Mouse (Mus musculus) mouse embryonic stem cell (cell line): Measurements from ENCODE around the gene Appl2.
"Not testable (repeated sequence)": the region's sequence is repeated elsewhere in the genome, so short reads cannot be mapped to it uniquely, and the experiment has no call there.

ENCODE experiments used
- in situ Hi-C, 2 experiments: fragments of 300-500 bp; cut with MboI; formaldehyde crosslinking; loops; 1 replicate in 1 of 2; 3 replicates in 1 of 2; pipeline ENCODE4 v1.14.3; 2019 to 2020; ENCODE audit warnings: low sequenced_read_pairs in 2 of 2, low pct_unique_long_range_greater_than_20kb in 1 of 2, mixed read lengths in 1 of 2; ENCODE audit not compliant: unreplicated experiment in 1 of 2

The Appl2 gene

DNA sequence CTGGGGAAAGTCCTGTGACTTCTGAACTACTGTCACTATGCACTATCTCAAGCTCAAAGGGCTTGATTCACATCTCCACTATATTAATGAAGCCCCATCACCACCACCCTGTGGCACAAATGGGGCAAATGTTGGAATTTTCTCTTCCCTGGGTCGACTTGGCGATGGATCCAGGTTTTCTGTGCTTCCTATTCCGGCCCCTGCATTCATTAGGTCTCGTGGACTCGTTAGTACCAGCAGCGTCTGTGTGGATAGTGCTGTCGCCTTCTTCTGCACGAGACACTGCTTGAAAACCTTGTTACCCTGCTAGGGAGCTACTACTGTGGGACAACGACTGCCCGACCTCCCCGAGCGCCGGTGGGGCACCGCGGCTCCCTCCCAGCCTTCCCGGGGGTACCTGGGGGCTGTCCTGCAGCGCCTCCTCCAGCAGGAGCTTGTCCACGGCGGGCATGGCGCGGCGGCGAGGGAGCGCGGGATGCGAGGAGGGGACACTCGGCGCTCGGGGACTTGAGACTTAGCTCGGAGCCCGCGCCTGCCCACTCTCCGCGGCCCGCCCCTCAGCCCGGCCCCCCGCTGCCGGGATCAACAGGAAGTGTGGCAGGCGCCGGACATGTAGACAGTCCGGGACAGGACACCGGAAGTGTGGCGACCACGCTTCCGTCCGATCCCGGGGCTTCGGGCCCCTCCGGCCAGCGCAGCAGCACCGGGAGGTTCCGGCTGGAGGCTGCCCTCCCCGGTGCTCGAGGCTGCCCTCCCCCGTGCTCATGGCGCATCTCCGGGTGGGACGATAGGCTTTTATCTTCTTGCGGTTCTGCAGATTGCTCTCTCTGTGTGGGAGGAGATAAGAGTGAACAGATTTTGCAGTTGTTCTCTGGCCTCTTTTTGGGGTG lies at the start of gene Appl2:
Gene Appl2, minus strand, starts transcription at position 608 of the 890 bp plus-strand sequence.
- in situ Hi-C loops, result loop anchor here in 1 of 2 experiments (10.0 kb wide), 1 partner anchor 56 kb away; no protein-coding TSS in a partner anchor

DNA sequence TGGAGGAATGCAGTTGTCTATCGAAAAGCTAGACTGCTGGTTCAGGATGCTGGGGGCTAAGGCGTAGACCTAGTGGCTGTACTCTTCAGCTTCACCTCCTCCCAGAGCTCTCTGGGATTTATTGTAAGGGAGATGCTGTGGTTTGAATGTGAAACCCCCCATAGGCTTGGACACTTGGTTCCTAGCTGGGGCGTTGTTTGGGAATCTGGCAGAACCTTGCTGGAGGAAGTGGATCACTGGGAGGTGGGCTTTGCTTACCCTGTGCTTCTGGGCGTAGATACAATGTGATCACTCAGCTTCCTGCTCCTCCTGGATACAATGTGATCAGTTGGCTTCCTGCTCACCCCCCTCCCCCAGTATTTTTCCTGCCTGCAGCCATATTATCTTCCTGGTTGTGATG lies 47.7 kb upstream of the Appl2 start:
- in situ Hi-C loops, result no loop called here

DNA sequence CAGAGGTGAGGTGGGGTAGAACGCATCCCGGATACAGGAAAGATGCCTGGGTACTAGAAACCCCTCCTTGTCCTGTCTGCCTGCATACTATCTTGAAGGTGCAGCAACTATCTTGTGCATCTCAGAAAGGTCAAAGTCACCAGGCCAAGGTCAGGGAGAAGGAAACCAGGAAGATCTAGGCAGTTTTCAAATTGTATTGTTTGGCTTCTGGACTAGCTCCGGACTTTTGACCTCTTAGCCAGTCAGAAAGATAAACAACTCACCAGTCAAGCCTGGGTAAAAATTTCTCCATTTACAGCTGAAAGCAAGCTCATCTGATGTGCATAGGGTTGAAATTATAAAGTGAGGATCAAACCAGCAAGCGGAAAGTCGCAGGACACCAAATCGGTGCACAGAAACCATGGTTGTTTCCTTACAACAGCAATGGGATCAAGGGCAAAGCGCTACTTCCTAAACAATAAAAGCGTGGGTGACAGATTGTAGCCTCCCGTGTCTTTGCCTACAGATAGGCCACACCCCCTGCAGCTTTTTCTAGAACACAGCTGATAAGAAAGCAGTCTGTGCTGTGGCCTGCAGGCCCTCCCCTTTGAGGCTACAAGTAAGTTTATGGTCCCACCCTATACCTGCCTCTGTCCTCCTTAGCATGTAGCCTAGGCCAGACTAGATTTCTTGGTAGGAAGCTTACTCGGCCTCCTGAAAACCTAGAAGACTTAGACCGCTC lies 43.8 kb upstream of the Appl2 start:
- in situ Hi-C loops, result no loop called here

DNA sequence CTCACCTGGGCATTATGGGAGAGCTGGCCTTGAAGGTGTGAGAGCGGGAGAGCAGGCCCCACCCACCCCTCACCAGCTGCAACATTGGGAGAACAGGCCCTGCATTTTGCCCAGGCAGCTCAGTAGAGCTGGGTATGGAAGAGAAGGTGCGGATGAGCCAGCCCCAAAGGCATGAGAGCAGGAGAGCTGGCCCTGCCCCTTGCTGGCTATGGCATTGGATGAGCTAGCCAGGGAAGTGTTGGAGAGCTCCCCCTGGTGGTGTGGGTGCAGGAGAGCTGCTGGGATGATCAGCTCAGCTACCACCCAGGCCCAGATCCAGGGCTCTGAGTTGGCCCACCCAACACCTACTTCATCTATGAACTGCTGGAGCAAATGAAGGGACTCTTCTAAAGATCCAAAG lies 39.7 kb upstream of the Appl2 start:
- in situ Hi-C loops, result no loop called here

DNA sequence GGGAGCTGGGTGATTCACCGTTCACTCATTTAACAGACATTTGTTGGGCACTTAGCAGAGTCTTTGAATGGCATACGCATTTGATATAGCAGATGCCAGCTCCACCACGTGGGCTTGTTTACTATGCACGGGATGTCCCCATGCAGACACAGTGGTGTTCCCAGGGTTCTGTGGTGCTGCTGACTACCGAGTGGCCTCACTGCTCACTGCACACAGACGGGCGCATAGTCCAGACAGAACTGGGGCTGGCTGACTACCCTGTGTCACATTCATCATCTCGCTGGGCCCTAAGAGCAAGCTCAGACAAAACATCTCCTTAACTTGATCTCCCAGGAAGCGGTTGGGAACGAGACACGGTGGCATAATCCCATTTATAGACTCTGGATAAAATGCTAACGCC lies 32.8 kb upstream of the Appl2 start:
- in situ Hi-C loops, result no loop called here

DNA sequence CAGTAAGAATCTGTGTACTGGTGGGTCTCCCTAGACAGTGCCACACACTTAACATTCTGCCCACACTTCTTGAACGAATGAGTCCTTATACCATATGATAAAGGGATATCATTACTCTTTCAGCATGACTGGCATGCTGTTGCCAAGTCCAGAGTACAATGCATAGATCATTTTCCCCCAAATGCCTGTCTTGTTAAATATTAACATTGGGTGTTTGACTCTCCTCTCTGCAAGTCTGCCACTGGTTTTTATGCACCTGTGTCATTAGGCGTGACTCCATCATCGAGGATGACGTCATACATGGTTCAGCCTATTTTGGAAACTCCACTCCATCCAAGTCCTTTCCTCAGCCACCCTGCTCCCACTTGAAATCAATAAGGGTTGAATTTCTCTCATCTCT lies 18.0 kb upstream of the Appl2 start:
- in situ Hi-C loops, result no loop called here

DNA sequence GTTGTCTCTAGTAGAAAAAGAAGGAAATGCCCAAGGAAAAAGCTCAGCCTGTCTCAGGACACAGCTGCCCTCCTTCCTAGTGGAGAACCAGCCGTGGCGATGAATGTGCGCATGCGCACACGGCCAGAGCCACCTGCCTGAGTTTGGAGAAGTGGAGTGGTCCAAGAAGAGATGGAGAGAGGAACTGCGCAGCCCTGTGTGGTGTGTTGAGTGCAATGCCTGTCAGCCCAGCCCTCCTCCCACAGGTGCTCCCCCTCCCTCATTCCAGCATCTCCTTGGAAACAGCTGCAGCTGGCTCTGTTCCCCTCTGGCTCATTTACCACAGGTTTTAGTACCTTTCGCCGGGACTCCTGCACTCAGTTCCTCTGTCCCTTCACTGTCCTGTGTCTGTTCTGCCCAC lies 13.4 kb upstream of the Appl2 start:
- in situ Hi-C loops, result no loop called here

DNA sequence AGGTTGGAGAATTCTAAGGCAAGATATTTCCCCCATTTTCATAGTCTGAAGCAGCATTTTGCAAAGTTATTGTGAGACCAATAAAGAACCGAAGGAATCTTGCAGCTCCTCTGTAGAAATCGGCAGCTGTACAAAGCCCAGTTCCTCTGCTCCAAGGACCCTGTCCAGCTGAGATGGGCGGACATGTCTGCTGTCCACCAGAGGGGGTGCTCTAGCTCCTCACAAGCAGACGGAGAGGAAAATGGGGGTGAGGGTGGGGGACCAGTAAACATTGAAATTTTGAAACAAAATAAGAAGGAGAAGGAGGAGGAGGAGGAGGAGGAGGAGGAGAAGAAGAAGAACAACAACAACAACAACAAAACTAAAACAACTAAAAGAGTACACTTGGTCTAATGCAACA lies 12.1 kb upstream of the Appl2 start:
- in situ Hi-C loops, result no loop called here

DNA sequence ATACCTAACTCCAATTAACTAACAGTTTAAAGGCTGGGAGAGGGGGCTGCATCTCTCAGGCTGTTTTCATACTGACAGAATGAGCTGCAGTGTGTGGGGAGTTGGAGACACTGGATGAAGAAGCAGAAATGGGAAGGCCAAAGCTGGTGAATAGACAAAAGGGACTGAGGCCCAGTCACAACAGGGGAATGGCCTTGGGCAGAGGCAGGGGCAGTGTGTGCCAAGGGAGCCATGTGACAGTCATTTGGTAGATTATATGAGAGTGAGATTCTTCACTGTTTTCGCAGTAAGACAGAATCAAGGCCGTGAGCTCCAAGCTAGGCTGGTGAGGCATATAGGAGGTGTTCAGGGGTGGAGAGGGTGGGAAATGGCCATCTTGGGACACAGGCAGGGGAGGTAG lies 6.1 kb upstream of the Appl2 start:
- in situ Hi-C loops, result no loop called here

DNA sequence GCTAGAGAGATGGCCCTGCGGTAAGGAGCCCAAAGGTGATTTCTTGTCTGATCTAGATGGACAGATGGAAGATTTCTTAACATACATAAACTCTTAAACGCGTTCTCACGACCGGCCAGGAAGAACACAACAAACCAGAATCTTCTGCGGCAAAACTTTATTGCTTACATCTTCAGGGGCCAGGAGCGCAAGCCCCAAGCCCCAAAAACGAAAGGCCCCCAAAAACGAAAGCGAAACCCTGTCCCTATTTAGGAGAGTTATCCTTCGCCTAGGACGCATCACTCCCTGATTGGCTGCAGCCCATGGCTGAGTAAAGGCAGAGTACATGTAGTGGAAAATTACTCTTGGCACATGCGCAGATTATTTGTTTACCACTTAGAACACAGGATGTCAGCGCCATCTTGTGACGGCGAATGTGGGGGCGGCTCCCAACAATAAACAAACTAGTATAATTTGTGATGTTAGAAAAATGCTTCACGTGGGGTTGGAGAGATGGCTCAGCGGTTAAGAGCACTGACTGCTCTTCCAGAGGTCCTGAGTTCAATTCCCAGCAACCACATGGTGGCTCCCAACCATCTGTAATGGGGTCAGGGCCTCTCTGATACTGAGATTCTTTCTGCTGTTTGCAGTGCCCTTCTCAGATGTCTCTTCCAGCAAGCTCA lies 3.8 kb upstream of the Appl2 start:
- in situ Hi-C loops, result not testable (repeated sequence)

DNA sequence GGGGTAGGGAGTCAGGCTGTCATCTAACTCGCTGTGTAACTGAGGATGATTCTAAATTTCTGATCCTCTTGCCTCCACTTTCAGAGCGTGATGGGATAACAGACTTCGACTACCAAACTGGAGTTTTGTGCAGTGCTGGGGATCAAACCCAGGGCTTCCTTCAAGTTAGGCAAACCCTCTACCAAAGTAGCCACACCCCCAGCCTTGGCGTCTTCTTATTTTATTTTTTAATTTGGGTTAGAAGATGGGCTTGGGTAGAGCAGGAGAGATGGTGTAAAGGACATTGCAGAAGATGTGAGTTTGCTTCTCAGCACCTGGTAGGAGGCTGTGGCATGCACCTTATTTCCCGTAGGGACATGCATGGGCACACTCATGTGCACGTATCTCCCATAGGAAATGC lies 499 bp upstream of the Appl2 start:
- in situ Hi-C loops, result loop anchor here in 1 of 2 experiments (10.0 kb wide), 1 partner anchor 56 kb away; no protein-coding TSS in a partner anchor

DNA sequence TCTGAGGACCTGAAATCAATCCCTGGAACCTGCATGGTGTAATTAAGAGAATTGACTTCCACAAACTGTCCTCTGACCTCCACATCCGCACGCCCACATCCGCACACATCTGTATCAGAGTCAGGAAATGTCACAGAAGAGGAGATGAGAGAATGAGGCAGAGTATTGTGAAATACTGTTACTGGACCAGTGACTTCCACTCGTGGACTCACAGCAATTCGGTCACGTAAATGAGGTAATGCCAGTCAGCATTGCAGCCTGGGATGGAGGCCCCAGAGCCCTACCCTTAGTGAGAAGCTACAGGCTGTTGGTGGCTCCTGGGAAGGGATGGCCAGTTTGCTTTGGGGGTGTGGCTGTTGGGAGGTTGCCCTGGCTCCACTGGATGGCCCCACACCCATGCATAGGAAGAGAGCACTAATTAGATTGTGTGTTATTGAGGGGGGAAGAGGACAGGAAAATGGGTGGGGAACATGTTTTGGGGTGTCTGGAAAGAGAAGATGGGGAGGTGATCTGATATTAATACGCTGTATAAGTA lies 2.1 kb downstream of the Appl2 start:
- in situ Hi-C loops, result loop anchor here in 1 of 2 experiments (10.0 kb wide), 1 partner anchor 58 kb away; no protein-coding TSS in a partner anchor

DNA sequence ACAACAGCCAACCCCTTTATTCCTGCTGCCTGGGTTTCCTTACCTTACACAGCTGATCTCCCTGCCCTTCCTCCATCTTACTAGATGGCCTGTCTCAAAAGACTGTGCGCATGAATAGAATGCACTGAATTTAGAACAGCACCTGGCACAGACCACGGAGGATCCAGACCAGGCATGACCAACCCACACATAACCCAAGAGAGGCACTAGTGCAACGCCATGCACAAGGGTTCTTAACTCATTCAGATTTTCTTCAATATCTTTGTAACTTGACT lies 2.9 kb downstream of the Appl2 start:
- in situ Hi-C loops, result loop anchor here in 1 of 2 experiments (10.0 kb wide), 1 partner anchor 59 kb away; no protein-coding TSS in a partner anchor

DNA sequence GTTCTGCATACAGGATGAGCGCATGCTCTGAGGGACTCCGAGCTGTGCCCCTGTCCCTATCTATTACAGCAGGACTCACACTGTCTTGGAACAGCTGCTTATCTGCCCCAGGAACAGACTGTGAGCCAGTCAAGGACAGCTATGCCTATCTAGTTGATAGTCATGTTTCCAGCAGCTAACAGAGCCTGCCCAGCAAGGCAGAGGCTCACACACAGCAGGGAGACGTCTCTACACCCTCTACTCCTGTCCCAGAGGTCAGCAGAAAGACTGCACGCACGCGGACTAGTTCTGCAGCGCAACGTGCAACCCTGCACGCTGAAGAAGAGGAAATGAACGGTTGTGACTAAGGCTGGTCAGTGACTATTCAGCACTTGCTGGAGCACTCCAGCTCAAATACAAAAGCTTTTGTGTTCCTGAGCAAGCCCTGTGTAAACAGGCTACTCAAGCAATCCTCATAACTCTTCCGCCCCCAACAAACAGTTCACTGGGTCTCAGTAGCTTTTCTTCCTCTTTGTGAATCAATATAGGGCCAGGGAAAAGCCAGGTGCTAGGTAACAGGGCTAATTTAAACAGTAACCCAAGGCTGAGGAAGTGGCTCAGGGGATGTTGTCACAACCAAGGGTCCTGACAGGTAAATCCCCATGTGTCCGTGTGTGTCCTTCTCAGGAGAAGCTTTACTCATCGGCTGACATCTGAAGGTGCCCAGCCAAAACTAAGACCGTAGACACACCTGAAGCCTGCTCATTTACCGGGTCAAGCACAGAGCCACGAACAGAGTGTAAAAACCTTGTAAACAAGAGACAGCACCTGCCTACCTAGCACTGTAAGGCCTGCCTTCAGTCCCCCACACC lies 3.4 kb downstream of the Appl2 start:
- in situ Hi-C loops, result loop anchor here in 1 of 2 experiments (10.0 kb wide), 1 partner anchor 60 kb away; no protein-coding TSS in a partner anchor

DNA sequence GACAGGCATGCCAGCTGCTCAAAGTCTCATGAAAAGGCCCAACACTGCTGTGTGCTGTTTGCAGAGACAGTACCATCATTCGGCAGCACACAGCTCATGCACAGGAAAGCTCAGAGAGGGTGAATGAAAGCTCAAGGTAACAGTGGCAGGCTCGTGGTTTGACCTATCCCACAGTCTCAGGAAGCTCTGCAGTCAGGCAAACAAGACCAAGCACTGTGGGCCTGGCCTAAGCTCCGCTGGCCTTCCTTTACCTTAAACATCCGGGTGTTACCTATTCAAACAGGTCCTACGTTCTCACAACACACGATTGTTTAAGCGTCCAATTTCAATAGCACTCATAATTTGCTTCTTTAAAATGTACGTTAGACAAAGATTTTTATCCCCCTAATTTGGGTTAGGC lies 4.4 kb downstream of the Appl2 start:
- in situ Hi-C loops, result loop anchor here in 1 of 2 experiments (10.0 kb wide), 1 partner anchor 61 kb away; no protein-coding TSS in a partner anchor

DNA sequence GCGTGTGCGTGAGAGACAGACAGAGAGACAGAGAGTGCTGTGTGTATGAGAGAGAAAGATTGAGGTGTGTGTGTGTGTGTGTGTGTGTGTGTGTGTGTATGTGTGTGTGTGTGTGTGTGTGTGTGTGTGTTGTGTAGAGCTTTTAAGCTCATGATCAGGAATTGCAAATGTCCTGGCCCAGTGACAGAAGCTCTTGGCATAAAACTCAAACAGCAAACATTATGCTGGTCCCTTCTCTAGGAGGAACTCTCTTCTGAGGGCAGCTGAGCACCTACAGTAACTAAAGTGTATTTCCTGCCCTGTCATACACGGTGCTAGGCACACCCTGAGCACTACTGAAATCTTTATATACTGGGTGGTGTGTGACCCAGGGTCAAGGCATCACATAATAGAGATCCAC lies 6.9 kb downstream of the Appl2 start:
- in situ Hi-C loops, result loop anchor here in 1 of 2 experiments (10.0 kb wide), 1 partner anchor 63 kb away; no protein-coding TSS in a partner anchor

DNA sequence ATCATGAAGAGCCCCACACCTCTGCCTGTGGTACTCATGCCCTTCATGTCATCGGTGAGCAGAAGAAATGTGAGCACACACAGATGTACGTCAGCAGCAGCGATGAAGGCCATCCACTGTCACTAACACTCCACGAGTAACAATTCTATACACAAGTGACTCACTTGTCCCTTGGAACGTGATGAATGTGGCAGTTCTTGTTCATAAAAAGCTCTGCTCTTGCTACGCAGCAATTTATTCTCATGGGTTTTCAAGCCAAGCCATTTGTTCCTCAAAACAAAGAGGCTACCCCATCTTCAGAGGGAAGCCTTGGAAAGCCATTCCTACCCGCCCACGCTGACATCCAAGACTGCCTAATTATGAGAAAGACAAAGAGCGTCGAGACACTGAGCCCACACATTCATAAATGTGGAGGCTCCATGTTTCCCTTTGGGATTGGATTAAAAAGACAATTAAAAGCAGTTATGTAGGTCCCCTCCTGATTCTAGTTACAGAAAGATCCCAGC lies 8.6 kb downstream of the Appl2 start:
- in situ Hi-C loops, result loop anchor here in 1 of 2 experiments (10.0 kb wide), 1 partner anchor 65 kb away; no protein-coding TSS in a partner anchor

DNA sequence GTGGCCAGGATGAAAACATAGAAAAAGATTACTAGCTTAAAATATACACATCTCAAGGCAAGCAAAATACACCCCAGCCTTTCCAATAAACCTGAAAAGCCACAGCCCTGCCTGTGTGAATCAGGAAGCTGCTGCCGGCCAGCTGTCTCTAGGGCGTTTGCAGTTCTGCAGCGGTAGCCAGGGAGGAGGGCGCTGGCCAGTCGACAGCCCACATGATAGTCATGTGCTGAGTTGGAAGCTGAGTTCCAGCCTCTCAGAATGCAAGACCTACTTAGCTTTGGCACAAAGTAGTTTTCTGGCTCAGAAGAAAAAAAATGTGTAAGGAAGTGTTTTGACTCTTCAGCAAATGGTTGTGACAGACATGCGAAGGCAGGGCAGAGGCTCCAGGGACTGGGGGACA lies 11.2 kb downstream of the Appl2 start:
- in situ Hi-C loops, result no loop called here
